Mouse (Mus musculus) heart, embryonic 11.5 days (tissue): Measurements from ENCODE around the gene Ofcc1. TPM values are rescaled to one million over a fixed set of nuclear protein-coding genes. Genes with fewer than 3 reads are reported as not detected.

ENCODE experiments used
- ATAC-seq: fragments of 200-750 bp; cut with Nextera tagmentation; replicated peaks from 2 replicates; pipeline ENCODE4 v1.8.0; 2017; ENCODE audit warnings: moderate library complexity; ENCODE audit not compliant: insufficient number of reproducible peaks, low FRiP score, low TSS enrichment
- H3K27ac ChIP-seq: fragments of 300-500 bp; sonication (generic); 2 replicates; pipeline ENCODE4 v1.5.1; 2014; ENCODE audit warnings: mild to moderate bottlenecking, low read depth, low read length
- H3K27me3 ChIP-seq: fragments of 300-500 bp; sonication (generic); 2 replicates; pipeline ENCODE4 v1.6.1; 2014; ENCODE audit warnings: mild to moderate bottlenecking, low read length, mixed read lengths; ENCODE audit not compliant: control insufficient read depth, insufficient read depth
- H3K36me3 ChIP-seq: fragments of 300-500 bp; sonication (generic); 2 replicates; pipeline ENCODE4 v1.6.1; 2014; ENCODE audit warnings: mild to moderate bottlenecking, low read length, moderate library complexity, mixed read lengths; ENCODE audit not compliant: control insufficient read depth, insufficient read depth
- H3K4me1 ChIP-seq: fragments of 300-500 bp; sonication (generic); 2 replicates; pipeline ENCODE4 v1.6.1; 2014; ENCODE audit warnings: low read length; ENCODE audit not compliant: control insufficient read depth, insufficient read depth
- H3K4me2 ChIP-seq: fragments of 300-500 bp; sonication (generic); 2 replicates; pipeline ENCODE4 v1.6.1; 2014; ENCODE audit warnings: mild to moderate bottlenecking, moderate library complexity
- H3K4me3 ChIP-seq: fragments of 300-500 bp; sonication (generic); 2 replicates; pipeline ENCODE4 v1.5.1; 2014; ENCODE audit warnings: low read depth, low read length
- H3K9ac ChIP-seq: fragments of 300-500 bp; sonication (generic); 2 replicates; pipeline ENCODE4 v1.6.1; 2014; ENCODE audit warnings: mild to moderate bottlenecking, low read depth, low read length, moderate library complexity
- H3K9me3 ChIP-seq: fragments of 300-500 bp; sonication (generic); replicated peaks from 2 replicates; pipeline ENCODE4 v1.6.1; 2016; ENCODE audit warnings: low read length; ENCODE audit not compliant: control insufficient read depth
- WGBS: fragments of 180-500 bp; shearing (Covaris S2); extraction: QIAGEN DNeasy Blood & Tissue Kit; methylation state at CpG from one replicate; pipeline ENCODE4 v1.1.7; 2014; ENCODE audit not compliant: insufficient replicate concordance; 5-methylcytosine and 5-hydroxymethylcytosine counted together
- polyA plus RNA-seq: library from polyadenylated mRNA; unstranded; fragments of >200 nt; fragmentation: Nextera tagmentation; extraction: Ambion mirVana; gene quantifications from 2 replicates; pipeline ENCODE4 v1.2.1, GENCODE M21; 2014

Ofcc1 gene
- polyA plus RNA-seq, 1 experiment from 2014 or later, result not detected

DNA sequence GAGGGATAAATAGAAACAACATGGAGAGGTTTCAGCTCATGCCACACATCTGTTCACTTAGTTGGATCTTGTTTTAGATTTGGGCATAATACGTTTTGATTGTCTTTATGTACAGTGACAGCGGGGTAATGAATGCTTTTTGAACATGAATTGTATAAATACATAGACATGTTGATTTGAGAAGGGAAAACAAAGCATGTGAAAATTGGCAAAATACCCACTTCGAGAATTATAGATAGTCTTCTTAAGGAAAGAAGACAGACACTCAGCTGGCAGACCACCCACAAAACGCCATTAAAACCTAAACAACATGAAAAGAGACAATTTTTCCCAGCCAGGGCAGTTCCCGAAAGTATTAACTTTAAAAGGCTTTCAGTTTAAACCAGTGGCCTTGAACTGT lies 37.9 kb downstream of the Ofcc1 start:
- no peaks in the 10 kb centered on the region for H3K36me3 ChIP-seq
- no peak overlapping the region for H3K4me3 ChIP-seq
- no peak overlapping the region for H3K9ac ChIP-seq
- ATAC-seq, result no peak
- no peaks in the 10 kb centered on the region for H3K9me3 ChIP-seq
- H3K4me2 ChIP-seq, result no peak overlapping the region
- no peak overlapping the region for H3K27ac ChIP-seq
- H3K4me1 ChIP-seq, result no peaks in the 10 kb centered on the region
- WGBS, result 70% methylated on average over 5 of the region's 5 CpGs
- H3K27me3 ChIP-seq, result no peaks in the 10 kb centered on the region

- H3K4me3 ChIP-seq, result no peak overlapping the region
- no peaks in the 10 kb centered on the region for H3K4me1 ChIP-seq
- no peak overlapping the region for H3K27ac ChIP-seq
- H3K27me3 ChIP-seq, result no peaks in the 10 kb centered on the region
- no peak for ATAC-seq
- H3K36me3 ChIP-seq, result no peaks in the 10 kb centered on the region
- H3K9ac ChIP-seq, result no peak overlapping the region
- H3K4me2 ChIP-seq, result no peak overlapping the region
- WGBS, result 74% methylated on average over 6 of the region's 6 CpGs
- H3K9me3 ChIP-seq, result no peaks in the 10 kb centered on the region
Observed at GRCm38 (mm10) chr13:40320814-40321525, 40.3 kb downstream of the Ofcc1 start.

DNA sequence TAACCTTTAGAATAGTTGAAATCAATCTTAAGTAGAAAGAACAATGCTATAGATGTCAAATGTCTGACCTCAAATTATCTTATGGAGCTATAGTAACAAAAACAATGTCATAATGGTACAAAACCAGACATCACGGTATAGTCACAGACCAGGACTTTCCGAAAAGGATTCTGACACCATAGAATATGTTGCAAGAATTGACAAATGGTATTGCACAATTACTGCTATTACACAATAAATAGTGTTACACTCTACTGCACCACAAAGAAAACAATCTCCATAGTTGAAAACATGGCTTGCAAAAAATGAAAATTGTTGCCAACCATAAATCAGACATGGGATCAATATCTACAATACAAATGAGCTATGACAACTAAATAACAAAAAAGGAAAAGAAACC lies 43.5 kb downstream of the Ofcc1 start:
- Histone ChIP-seq H3K9me3 (no peaks in the 10 kb centered on the region), H3K4me1 (no peaks in the 10 kb centered on the region), H3K4me3 (no peak overlapping the region), H3K4me2 (no peak overlapping the region), H3K27me3 (no peaks in the 10 kb centered on the region), H3K9ac (no peak overlapping the region), H3K36me3 (no peaks in the 10 kb centered on the region), H3K27ac (no peak overlapping the region)
- 86% methylated on average over 2 of the region's 2 CpGs for WGBS
- no peak for ATAC-seq

GRCm38 (mm10) chr13:40315158-40315792 lies 46.0 kb downstream of the Ofcc1 start:
- no peak for ATAC-seq
- no peaks in the 10 kb centered on the region for H3K4me1 ChIP-seq
- H3K27me3 ChIP-seq, result no peaks in the 10 kb centered on the region
- H3K4me2 ChIP-seq, result no peak overlapping the region
- H3K27ac ChIP-seq, result no peak overlapping the region
- H3K9me3 ChIP-seq, result no peaks in the 10 kb centered on the region
- WGBS, result 70% methylated on average over 4 of the region's 4 CpGs
- H3K9ac ChIP-seq, result no peak overlapping the region
- no peaks in the 10 kb centered on the region for H3K36me3 ChIP-seq
- H3K4me3 ChIP-seq, result no peak overlapping the region

DNA sequence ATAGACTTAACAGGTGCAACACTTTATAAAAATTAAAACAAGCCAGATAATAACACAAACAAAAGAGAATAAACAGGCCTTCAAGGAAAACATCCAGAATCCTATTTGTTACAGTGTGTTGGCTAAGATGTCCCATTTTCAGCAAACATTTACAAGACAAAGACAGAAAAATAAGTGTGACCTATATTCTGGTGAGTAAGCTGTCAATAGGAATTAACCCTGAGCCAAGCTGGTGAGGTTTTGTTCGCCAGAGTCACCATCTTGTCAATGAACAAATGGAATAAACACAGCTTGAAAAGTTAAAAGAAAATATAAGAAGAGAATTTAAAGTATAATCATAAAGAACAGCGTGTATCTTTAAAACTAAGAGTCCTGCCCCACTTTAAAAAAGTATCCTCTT lies 68.4 kb downstream of the Ofcc1 start:
- Histone ChIP-seq H3K27me3 (no peaks in the 10 kb centered on the region), H3K9me3 (no peaks in the 10 kb centered on the region), H3K4me3 (no peak overlapping the region), H3K36me3 (no peaks in the 10 kb centered on the region), H3K4me1 (no peaks in the 10 kb centered on the region), H3K9ac (no peak overlapping the region), H3K4me2 (no peak overlapping the region), H3K27ac (no peak overlapping the region)
- ATAC-seq, result no peak
- 82% methylated on average over 2 of the region's 2 CpGs for WGBS

- no peaks in the 10 kb centered on the region for H3K36me3 ChIP-seq
- H3K9ac ChIP-seq, result no peak overlapping the region
- no peak overlapping the region for H3K4me3 ChIP-seq
- WGBS, result 81% methylated on average over 10 of the region's 10 CpGs
- H3K9me3 ChIP-seq, result no peaks in the 10 kb centered on the region
- no peak overlapping the region for H3K27ac ChIP-seq
- no peaks in the 10 kb centered on the region for H3K27me3 ChIP-seq
- no peaks in the 10 kb centered on the region for H3K4me1 ChIP-seq
- ATAC-seq, result no peak
- no peak overlapping the region for H3K4me2 ChIP-seq
Observed at GRCm38 (mm10) chr13:40290846-40291245, 70.4 kb downstream of the Ofcc1 start.

- ATAC-seq, result no peak
- no peaks in the 10 kb centered on the region for H3K4me1 ChIP-seq
- H3K27ac ChIP-seq, result no peak overlapping the region
- no peak overlapping the region for H3K4me3 ChIP-seq
- no peaks in the 10 kb centered on the region for H3K36me3 ChIP-seq
- WGBS, result 79% methylated on average over 4 of the region's 4 CpGs
- no peaks in the 10 kb centered on the region for H3K9me3 ChIP-seq
- H3K9ac ChIP-seq, result no peak overlapping the region
- H3K4me2 ChIP-seq, result no peak overlapping the region
- H3K27me3 ChIP-seq, result no peaks in the 10 kb centered on the region
Observed at GRCm38 (mm10) chr13:40288650-40289049, 72.6 kb downstream of the Ofcc1 start.

DNA sequence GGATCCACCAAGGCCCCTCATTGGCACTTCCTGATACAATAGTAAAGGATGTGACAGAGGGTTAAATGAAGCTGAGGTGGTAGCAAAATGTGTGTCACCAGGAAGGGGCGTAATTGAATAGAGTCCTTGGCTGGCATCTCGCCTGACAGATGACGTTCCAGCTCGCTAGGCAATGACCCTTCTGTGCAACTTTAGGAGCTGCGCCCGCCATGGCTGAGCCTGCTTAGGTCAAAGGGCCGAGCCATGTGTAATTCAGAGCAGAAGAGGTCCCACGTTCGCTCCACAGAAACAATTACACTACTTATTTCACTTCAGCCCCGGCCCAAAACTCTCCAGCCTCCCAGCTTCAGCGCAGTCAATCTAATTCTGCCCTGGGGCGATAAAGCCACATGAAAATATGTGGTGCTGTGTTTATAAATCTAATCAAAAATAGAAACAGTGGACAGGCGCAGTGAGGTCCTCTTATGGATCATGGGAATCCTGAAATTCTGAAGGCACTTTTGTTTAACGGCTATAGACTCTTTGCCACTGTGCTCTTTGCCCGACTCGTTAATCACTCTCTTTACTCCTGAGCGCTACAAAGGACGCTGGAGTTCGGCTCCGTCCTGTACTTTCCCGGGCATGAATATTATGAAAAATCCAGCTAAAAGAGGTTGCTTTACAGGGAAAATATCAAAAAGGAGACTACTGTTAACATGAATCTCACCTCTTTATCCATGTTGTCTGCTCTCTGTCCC lies 73.8 kb downstream of the Ofcc1 start:
- Histone ChIP-seq H3K4me3 (no peak overlapping the region), H3K9me3 (no peaks in the 10 kb centered on the region), H3K4me2 (no peak overlapping the region), H3K27me3 (no peaks in the 10 kb centered on the region), H3K36me3 (no peaks in the 10 kb centered on the region), H3K4me1 (no peaks in the 10 kb centered on the region), H3K27ac (no peak overlapping the region), H3K9ac (no peak overlapping the region)
- WGBS, result 74% methylated on average over 21 of the region's 21 CpGs
- no peak for ATAC-seq
